Mouse (Mus musculus) left cerebral cortex, adult 8-10 months (tissue): Measurements from ENCODE around the gene Unc13b. TPM values are rescaled to one million over a fixed set of nuclear protein-coding genes. Genes with fewer than 3 reads are reported as not detected.

ENCODE experiments used
- DNase-seq, 2 experiments: peaks; one replicate each; pipeline ENCODE4 v3.0.0; 2022; ENCODE audit warnings: low spot score in 2 of 2
- total RNA-seq, 4 experiments: library from RNA; stranded (reverse); gene quantifications; 2 replicates each; pipeline ENCODE4 v1.2.4; 2022

The Unc13b gene
- 10 to 100 TPM; 43.9 to 50.8 (median 48.2) TPM for total RNA-seq

DNA sequence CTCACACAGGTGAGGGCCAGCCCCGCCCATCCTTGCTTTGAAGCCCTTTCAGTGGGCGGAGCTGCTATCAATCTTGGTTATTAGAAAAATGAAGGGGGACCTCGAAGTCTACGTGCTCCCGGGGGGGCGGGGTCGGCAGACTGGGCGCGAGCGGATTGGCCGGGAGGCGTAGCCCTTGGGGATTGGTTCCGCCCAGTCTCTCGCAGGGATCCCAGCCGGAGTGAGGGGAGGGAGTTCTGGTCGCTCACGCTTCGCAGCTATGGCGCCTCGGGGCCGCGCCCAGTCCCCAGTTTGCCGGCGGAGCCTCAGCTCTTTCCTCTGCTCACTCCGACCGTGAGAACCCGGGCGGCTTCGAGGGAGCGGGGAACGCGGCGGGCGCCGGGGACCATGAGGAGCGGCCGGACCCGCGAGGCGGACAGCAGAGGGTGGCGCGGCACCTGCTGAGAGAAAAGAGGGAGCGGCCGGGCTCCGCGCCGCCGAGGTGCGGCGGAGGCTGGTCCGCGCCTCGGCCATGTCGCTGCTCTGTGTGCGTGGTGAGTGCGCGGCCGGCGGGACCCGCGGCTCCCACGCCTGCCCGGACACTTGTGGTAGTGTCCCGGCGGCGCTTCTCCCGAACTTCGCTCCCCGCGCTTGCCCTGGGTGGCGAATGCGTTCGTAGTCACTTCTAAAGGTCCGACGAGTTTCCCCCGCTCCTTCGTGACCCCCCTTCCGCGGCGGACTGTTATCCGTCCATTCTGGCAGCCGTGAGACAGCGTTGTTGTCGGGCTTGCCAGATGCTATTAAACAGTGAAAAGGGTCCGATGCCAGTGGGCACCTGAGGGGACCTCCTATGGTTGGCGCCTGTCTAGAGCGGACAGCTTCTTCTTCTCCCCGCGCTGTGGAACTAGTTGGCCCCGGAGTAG lies at the start of gene Unc13b:
TSS of gene Unc13b (plus strand) at position 201 of the 902 bp plus-strand sequence.
- peak; percentile 57 to 80 for DNase-seq

DNA sequence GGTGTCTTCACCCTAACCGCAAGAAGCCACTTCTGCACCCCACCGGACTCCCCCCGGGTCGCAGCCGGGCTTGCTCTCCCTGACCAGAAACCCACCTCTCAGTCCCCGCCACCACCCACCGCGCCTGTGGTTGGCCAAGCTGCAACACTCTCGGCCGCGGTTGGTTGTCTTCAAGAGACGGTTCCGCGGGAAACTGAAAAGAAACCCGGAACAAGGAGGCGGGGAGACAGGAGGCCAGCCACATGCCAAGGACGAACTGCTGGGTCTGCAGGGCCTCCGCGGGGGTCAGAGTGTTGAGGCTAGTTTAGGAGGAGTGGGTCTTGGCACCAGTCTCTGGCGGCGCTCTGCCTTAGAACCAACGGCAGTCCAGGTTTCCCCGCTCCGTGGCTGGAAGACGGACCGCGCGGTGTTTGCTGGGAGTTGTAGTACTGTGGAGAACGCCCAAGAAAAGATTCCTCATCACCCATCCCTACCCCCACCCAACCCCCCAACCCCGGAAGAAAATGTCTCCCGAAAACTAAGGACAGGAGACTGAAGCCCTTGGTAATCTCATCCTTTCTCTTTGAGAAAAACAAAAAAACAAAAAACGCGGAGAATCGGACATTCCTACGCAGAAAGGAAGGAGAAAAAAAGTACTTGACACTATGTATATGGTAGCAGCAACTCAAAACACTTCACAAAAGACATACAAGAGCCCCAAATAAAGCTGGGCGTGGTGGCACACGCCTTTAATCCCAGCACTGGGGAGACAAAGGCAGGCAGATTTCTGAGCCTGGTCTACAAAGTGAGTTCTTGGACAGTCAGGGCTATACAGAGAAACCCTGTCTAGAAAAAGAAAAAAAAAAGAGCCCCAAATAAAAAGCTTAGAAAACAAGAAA lies 48.4 kb upstream of the Unc13b start, which contains the start of gene Fancg:
TSS of gene Fancg (minus strand) at position 346 of the 878 bp plus-strand sequence.
- DNase-seq, result peak; percentile 70

DNA sequence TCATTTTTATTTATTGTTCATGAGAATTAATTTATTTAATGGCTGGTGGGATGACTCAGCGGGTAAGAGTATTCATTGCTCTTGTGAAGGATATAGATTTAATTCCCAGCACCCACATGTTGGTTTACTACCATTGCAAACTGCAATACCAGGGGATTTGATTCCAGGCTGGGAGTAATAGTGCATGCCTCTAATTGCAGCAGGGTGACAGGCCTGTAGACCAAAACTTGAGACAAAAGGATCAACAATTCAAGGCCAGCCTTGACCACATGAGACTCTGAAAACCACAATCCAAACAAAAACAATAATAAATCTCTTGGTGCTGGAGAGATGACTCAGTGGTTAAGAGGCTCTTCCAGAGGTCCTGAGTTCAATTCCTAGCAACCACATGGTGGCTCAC lies 46.7 kb upstream of the Unc13b start:
- no peak for DNase-seq

DNA sequence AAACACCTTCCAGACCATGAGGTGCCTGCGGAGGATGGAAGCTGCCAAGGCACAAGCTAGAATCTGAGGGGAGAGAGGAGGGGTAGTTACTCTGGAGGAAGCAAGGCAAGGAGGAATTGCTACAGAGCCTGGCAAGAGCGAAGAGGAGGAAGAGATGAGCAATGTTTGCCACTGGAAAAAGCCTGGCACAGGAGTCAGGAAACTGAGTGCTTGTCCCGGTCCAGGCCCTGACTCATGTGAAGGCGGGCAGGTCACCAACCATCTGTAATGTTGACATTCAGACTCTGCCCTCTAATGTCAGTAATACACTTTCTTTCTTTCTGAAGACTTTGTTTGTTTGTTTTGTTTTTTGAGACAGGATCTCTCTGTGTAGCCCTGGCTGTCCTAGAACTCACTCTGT lies 40.6 kb upstream of the Unc13b start:
- no peak for DNase-seq

DNA sequence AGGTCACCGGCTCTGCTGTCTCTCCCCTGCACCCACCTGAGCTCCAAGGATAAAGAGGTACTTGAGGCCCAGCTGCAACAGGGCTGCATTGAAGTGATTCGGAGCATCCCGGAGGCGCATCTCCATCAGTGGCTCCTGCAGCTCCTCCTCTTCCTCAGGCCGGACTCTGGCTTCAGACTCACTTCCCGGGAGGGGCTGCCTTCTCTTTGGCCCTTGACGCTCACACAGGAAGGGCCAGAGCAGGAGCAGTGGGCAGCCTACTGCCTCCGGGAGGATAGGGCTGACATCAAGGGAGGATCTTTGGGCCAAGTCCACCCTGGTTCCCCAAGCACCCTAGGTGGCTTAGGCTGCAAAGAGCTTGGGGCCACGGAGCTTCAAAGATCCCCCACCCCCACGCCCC lies 39.6 kb upstream of the Unc13b start:
- DNase-seq, result no peak

DNA sequence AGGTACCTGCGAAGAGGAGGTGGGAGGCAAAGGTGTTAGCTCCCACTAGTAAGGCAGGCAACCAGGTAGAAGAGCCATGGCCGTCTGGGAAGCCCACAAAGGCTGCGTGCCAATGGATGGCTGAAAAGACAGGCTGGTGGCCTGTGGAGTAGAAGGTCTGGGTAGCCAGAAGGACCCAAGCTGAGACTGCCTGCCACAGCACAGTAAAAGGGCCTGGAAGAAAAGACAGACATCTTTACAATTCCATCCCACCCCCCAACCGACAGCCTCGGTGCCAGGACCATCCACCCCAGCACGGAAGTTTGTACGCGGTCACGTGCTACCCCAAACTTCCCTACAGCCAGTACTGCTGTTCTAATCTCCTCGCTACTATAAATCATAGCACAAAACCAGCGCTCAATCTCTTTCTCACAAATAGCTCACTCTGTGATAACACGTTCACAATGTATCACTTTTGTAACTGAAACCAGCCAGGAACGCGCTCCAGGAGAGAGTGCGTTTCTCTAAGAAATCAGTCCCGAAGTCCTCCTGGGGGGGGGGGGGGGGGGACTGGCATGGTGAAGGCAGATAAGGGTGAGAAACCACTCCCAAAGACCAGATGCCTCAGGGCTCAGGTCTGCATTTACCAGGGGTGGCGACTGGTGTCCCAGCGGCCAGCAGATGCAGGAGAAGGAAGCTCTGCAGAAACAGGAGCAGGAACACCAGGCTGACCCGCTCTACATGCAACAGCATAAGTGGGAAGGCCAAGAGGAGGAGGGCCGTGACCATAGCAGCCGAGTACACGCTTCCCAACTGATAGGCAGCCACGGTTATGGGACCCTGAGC lies 38.9 kb upstream of the Unc13b start:
- DNase-seq, result no peak

DNA sequence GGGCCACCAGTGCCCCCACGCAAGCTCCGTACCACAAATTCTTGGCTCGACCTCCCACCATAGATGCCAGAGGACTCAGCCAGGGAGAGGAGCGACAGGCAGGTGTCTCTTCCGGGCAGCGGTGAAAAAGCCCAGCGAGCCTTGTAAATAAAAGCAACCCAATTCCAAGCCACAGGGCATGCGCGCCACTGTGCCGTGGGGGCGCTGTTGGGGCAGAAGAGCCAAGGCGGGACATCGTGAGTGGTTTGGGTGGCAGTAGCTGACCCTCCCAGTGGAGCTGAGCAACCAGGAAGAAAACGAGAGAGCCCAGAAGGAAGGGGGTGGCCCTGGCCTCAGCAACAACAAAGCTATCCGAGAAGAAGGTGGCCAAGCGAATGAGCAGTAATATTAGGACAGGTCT lies 37.9 kb upstream of the Unc13b start:
- no peak for DNase-seq

DNA sequence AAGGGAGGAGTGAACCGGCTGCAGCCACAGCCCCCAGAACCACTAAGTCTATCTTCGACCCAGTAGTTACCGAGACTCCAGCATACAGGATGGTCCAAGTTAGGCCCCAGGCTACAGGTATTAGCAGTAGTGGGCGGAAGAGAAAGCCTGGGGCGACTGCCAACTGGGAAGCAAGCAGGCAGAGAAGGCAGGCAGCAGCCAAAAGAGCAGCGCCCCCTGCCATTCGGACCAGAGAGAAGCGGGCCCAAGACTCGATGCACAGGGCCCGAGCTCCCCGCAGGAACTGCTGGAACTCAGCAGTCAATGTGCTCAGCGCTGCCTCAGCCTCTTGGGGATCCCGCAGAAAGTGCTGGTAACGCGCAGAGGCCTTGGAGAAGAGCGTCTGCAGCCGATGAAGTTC lies 37.4 kb upstream of the Unc13b start:
- no peak for DNase-seq

DNA sequence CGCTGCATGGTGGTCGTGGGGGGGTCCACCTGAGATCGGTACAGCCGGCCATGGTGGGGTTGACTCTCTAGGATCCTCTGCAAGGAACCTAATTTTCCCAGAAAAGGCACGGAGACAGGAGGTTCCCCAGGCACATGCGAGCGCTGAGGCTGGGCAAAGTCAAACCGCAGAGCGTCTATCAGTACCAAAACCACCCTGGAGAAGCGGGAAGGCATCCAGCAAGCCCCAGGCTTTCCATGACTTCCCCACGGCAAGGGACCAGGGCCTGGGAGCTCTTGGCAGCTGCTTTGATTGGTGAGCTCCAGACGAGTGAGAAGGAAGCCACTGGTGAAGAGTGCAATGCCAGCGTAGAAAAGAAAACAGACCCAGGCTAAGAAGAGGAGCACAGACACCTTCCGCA lies 34.1 kb upstream of the Unc13b start:
- DNase-seq, result no peak

DNA sequence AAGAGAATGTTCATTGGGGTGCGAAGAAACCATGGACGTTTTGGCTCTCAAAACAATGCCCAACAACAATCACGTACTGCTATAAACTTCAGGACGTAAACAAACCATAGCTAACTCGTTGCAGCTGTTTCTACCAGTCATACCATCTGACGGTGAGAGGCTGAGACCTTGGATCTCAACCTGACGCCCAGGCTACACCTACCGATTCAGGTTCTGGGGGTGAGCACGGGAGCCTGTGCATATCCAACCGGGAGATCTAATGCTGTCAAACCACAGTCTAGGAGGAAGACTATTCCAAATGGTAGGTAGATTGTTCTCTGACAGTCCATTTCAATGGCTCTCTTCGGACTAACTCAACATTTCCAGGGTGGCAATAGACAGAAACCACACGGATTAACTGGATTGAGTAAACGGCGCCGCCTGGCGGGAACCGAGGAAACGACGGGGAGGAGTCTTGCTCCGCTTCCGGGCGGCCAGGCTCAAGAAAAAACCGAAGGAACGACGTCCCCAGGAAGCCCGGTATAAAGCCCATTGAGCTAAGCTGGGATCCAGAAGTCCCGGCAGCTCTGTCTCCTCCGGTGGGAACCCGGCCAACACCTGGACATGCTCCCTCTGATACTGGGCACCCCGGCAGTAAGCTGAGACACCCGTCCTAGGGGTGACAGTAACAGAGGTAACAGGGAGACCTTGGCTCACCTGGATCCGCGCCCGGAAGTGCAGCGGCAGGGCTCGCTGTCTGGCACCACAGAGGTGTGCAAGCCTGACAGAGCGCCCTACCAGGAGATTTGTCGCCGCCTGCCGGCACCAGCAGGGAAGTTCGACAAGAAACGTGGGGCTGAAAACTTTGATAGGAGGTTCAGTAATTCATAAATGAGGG lies 33.4 kb upstream of the Unc13b start, which contains the start of gene Pigo:
TSS of gene Pigo (minus strand) at position 736 of the 877 bp plus-strand sequence.
- DNase-seq, result peak; percentile 92 to 95

DNA sequence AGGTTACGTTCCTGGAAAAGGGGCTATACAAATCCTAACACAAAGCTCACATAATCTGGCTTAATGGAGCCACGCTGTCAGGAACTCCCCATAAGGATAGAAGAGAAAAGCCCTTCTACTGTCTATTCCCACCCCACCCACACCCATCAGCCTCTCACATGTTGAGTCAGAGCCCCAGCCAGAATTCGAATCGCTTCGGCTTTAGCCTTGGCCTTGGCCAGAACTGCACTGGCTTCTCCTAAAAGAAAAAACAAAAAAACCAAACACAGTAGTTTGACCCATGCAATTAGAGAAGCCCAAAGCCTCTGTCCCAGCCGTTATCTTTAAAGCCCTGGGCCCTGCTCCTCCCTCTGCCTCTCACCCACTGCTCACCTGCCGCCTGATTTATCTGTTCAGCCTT lies 29.6 kb upstream of the Unc13b start:
- no peak for DNase-seq

DNA sequence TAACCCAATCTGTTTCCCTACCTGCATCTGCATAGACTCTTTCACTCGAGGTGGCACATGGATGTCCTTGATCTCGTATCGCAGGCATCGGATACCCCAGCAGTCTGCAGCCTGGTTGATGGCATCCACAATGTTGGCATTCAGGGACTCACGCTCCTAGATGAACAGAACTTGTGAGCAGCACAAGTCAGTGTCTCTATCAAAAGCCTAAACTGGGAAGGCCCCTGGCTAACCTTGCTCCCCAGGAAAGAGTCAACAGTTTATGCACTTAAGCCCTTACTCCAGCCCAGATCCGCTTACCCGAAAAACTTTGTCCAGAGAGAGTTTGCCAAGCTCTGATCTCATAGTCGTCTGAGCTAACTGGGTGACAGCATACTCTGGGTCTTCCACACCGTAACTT lies 29.0 kb upstream of the Unc13b start:
- DNase-seq, result no peak

DNA sequence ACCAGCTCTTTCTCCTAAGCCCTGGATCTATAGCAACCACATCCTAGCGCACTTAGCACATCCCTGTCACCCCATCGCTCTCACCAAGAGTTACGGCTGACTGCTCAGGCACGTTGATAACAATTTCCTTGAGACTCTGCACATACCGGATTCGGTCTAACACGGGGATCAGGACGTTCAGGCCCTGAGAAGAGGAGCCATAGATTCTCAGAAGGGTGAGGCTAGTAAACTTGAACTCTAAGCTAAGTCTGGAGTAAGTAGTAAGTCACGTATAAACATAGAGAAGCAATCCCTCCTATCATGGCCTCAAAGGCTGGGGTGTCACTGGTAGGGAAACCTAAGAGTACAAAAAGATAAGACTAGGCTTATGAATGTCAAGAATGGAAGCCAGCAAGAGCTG lies 28.4 kb upstream of the Unc13b start:
- no peak for DNase-seq

DNA sequence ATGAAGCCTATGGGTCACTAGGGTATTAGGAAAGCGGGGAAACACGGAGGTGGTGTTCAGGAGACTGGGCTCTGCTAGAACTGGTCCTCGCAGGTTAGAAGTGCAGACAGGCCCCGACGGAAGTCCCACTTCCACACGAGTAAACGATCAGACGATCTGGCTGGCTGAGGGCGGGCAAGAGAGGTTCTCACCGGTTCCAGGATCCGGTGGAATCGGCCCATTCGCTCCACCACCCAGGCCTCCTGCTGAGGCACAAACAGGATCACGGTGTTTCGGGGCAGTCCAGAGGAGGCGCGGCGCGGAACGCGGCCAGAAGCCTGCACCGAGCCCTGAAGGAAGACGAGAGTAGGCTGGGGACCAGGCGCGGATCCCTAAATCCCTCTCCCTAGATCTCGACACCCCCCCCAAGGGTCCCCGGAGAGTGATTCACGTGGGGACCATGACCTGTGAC lies 27.9 kb upstream of the Unc13b start:
- peak in 1 of 2 experiments; percentile 51 for DNase-seq

DNA sequence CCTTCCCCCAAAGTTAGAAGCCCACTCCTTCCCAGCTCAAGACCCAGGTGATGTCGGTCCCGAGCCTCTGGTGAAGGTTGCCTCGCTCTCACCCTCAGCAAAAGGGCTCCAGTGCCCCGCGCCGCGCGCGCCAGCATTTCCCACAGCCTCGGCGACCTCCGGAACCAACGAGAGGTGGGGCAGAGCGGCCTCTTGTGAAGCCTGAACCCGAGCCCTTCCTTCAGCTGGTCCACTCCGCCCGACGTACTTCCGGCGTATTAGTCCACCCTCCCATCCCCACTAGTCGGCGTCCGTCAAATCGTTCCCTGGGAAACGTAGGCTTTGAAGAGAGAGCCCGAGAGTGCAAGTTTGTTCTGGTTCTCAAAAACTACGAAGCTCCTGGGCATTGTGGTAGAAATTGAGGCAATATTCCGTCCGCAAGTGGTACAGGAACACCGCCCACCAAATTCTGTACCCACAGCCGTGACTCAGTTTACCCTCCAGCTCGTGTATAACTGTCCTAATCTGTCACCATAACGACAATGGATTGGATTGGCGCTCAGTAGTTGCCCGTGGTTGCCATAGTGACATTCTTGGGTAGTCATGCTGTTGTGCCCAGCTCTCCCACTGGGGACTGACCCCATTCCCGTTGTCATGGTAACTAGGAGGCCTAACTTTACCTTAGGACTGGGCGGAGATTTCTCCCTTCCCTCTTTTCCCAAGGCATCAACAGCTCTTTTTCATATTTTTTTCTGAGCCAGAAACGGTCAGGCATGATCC lies 27.3 kb upstream of the Unc13b start, which contains the start of gene Stoml2:
TSS of gene Stoml2 (minus strand) at position 474 of the 759 bp plus-strand sequence.
- peak; percentile 85 to 92 for DNase-seq

DNA sequence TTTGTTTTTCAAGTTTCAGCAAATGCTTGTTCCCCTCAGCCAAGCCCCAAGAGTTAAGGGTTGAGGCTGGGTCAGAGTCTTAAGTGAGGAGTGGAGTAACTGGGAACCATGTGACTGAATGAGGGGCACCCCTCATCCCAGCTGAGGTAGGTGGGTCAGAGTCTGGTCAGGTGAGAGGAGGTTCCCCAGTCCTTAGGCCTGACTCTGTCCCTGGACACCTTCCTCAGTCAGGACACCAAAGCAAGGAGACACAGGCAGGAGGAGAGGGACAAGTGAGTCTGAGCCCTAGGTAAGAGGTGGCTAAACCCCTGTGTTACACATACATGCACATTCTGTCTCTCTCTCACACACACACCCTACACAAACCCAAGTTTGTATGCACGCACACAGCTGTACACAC lies 26.3 kb upstream of the Unc13b start:
- no peak for DNase-seq

DNA sequence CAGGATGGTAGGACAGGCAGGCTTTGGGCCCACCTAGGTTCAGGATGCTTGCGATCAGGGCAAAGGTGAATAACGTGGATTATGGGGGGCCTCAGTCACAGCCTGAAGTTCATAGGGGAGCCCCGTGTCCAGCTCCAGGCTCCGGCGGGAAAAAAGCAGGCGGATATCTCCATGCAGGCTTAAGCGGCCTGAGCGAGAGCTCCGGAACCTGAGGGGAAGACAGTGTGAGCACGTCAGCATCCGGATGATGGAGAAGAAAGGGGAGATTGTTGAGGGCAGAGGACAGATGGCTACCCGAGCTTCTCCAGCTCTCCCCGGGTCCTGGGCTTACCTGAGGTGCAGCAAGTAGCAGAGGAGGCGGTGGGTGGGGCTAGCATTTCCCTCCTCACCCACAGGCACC lies 25.3 kb upstream of the Unc13b start:
- DNase-seq, result no peak

DNA sequence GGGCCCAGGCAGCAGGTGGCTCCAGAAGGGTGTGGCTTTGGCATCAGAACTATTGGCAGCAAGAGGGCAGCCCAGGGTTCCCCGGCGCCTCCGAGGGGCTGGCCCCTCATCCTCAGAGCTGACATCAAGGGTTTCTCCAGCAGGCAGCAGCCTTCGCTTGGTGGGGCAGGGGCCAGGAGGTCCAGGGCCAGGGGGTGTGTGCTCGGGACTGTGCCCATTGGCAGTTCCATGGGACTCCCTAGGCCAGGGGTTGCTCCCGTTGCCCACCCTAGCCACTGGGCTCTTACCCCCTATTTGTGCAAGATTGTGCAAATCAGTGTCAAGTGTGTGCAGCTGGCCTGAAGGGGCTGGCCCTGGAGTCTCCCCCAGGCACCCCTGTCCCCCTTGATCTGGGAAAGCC lies 22.9 kb upstream of the Unc13b start:
- DNase-seq, result no peak

DNA sequence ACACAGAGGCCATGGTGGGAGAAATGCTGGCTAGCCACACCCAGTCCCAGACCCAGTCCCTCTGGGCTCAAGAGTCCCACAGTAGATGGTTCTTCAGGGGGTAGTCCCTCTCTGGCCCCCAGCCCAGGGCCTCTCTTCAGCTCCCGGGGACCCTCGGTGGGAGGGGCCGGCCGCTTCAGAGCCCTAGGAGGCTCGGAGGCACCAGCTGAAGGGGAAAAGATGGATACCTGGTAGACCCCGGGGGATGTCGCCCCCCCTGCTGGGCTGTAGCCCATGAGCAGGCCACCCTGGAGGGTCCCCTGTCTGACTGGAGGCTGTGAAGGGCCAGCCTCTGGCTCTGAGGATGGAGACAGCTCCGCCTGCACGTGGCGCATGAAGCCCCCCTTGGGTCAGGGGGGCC lies 22.4 kb upstream of the Unc13b start:
- no peak for DNase-seq
